Mouse (Mus musculus): ENCODE data around the gene Slc30a1.

GRCm38 (mm10) chr1:191916876-191917275, 10.3 kb downstream of the Slc30a1 start:
- TF ChIP-seq CTCF (IDR thresholded peaks at IDR 0.05; ENCODE audit: low read depth) (no peak), EP300 (optimal IDR thresholded peaks at IDR 0.05) (no peak)
